Mouse (Mus musculus): Measurements from ENCODE around the gene Corin. TPM values are rescaled to one million over a fixed set of nuclear protein-coding genes. Genes with fewer than 3 reads are reported as not detected.

The Corin gene
- polyA plus RNA-seq, 1 experiment from 2014 or later = 3.6 TPM

DNA sequence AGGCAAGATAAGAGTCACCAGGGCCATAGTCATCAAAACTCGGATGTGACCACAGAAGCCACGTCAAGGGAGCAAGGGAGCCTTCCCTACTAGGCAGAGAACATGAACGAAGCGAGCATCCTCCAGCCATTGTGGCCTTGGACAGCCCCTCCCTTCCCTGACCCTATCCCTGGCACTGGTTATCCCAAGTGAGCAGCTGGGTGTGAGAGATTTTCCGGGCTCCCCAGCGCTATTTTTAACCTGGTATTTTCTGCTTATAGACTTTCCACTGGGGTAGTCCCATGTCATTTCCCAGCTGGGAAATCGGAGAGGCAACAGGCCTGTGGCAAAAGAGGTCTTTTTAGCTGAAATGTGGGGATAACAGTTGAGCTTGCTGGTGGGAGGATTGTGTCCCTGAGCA, 10.4 kb downstream of the Corin start:
- H3K36me3 ChIP-seq (replicated peaks; ENCODE audit: control insufficient read depth, insufficient read depth) = no peaks in the 10 kb centered on the region
- no peak overlapping the region for H3K4me3 ChIP-seq (replicated peaks; ENCODE audit: low read length)
- no peaks in the 10 kb centered on the region for H3K9me3 ChIP-seq (ENCODE audit: control insufficient read depth, low read length)
- no peaks in the 10 kb centered on the region for H3K4me1 ChIP-seq (replicated peaks; ENCODE audit: control insufficient read depth, insufficient read depth, low read length)
- no peak for DNase-seq (ENCODE audit: low spot score)
- H3K27me3 ChIP-seq (ENCODE audit: control insufficient read depth, insufficient read depth, low read length) = no peaks in the 10 kb centered on the region
- no peak overlapping the region for H3K9ac ChIP-seq
- ATAC-seq (ENCODE audit: low FRiP score) = no peak
- H3K4me2 ChIP-seq (replicated peaks) = no peak overlapping the region
- WGBS = 84% methylated on average over 7 of the region's 7 CpGs
- no peak overlapping the region for H3K27ac ChIP-seq

- no peaks in the 10 kb centered on the region for H3K4me1 ChIP-seq (replicated peaks; ENCODE audit: control insufficient read depth, insufficient read depth, low read length)
- H3K36me3 ChIP-seq (replicated peaks; ENCODE audit: control insufficient read depth, insufficient read depth) = no peaks in the 10 kb centered on the region
- no peaks in the 10 kb centered on the region for H3K27me3 ChIP-seq (ENCODE audit: control insufficient read depth, insufficient read depth, low read length)
- no peaks in the 10 kb centered on the region for H3K9me3 ChIP-seq (ENCODE audit: control insufficient read depth, low read length)
- H3K4me2 ChIP-seq (replicated peaks) = no peak overlapping the region
- ATAC-seq (ENCODE audit: low FRiP score) = no peak
- no peak for DNase-seq (ENCODE audit: low spot score)
- H3K4me3 ChIP-seq (replicated peaks; ENCODE audit: low read length) = no peak overlapping the region
- WGBS = 69% methylated on average over 2 of the region's 2 CpGs
- no peak overlapping the region for H3K9ac ChIP-seq
- no peak overlapping the region for H3K27ac ChIP-seq
These were observed 13.0 kb downstream of the Corin start for GRCm38 (mm10) chr5:72491232-72491631.

DNA sequence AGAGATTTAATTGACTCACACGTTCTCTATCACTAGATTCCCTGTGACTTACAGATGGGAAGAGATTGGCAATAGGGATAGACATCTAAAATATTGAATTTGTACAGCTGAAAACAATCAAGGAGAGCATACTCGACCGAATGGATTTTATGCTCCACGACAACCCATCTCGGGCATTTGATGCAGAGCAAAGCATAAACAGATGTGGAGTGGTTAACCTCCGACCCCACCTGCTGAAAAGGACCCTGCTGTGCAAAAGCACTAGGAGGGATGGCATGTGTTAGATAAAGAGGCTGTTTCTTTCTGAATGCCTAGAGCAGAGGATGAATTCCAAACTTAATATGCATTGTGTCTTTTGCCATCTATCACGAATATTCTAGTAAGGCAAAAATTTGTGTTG, 23.8 kb downstream of the Corin start:
- no peak overlapping the region for H3K9ac ChIP-seq
- ATAC-seq (ENCODE audit: low FRiP score) = no peak
- DNase-seq (ENCODE audit: low spot score) = no peak
- H3K9me3 ChIP-seq (ENCODE audit: control insufficient read depth, low read length) = no peaks in the 10 kb centered on the region
- no peaks in the 10 kb centered on the region for H3K27me3 ChIP-seq (ENCODE audit: control insufficient read depth, insufficient read depth, low read length)
- WGBS = 26% methylated on average over 7 of the region's 7 CpGs
- H3K36me3 ChIP-seq (replicated peaks; ENCODE audit: control insufficient read depth, insufficient read depth) = no peaks in the 10 kb centered on the region
- no peak overlapping the region for H3K4me3 ChIP-seq (replicated peaks; ENCODE audit: low read length)
- no peak overlapping the region for H3K4me2 ChIP-seq (replicated peaks)
- no peak overlapping the region for H3K27ac ChIP-seq
- no peaks in the 10 kb centered on the region for H3K4me1 ChIP-seq (replicated peaks; ENCODE audit: control insufficient read depth, insufficient read depth, low read length)

DNA sequence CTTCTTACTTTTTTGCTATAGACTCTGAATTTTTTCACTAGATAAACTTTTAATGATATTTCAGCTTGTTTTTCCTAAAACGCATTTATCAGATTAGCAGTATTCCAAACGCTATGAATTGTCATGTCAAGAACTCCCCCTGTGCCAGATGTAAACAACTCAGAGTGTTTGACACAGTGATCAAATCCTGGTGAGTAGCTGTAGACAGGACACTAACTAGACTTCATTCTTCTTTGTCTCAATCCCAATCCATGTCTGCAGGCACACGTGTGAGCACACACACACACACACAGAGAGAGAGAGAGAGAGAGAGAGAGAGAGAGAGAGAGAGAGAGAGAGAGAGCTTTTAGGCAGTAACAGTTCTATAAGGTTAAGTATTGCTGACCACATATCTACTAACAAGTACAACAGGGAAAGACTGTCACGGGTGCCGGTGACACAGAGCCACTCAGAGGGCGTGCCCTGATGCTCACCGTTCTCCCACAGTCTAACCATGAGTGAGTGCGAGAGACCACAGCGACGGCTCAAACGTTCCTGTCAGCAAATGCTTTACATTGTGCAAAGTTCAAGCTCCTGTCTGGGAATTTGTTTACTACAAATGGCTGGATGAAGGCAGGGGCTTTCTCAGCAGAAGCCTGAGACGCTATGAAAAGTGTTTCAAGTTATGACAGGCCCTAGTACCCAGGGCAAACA, 31.8 kb downstream of the Corin start:
- 72% methylated on average over 12 of the region's 12 CpGs for WGBS
- no peak for DNase-seq (ENCODE audit: low spot score)
- Histone ChIP-seq H3K27ac (no peak overlapping the region), H3K36me3 (replicated peaks; ENCODE audit: control insufficient read depth, insufficient read depth) (no peaks in the 10 kb centered on the region), H3K4me2 (replicated peaks) (no peak overlapping the region), H3K4me1 (replicated peaks; ENCODE audit: control insufficient read depth, insufficient read depth, low read length) (no peaks in the 10 kb centered on the region), H3K9ac (no peak overlapping the region), H3K27me3 (ENCODE audit: control insufficient read depth, insufficient read depth, low read length) (no peaks in the 10 kb centered on the region), H3K4me3 (replicated peaks; ENCODE audit: low read length) (no peak overlapping the region), H3K9me3 (ENCODE audit: control insufficient read depth, low read length) (no peaks in the 10 kb centered on the region)
- ATAC-seq (ENCODE audit: low FRiP score) = no peak

DNA sequence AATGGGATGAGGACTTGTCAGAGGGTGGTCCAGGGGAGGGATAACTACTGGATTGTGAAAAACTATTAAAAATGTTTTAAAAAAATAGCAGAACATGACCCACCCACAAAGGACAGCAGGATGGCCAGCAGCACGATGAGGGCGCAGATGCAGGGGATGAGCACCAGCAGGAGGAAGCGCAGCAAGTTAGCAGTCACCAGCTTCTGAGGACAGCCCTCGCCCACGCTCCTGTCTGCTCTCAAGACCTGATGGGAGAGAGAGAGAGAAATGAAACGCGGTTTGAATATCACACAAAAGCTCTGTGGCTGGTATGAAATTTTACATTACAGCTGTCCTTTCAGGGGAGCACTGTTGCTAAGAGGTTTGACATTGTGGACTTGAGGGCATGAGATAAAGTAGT, 32.5 kb downstream of the Corin start:
- 77% methylated on average over 7 of the region's 7 CpGs for WGBS
- no peaks in the 10 kb centered on the region for H3K4me1 ChIP-seq (replicated peaks; ENCODE audit: control insufficient read depth, insufficient read depth, low read length)
- H3K27me3 ChIP-seq (ENCODE audit: control insufficient read depth, insufficient read depth, low read length) = no peaks in the 10 kb centered on the region
- DNase-seq (ENCODE audit: low spot score) (no peak), ATAC-seq (ENCODE audit: low FRiP score) (no peak)
- H3K9ac ChIP-seq = no peak overlapping the region
- no peak overlapping the region for H3K4me2 ChIP-seq (replicated peaks)
- H3K9me3 ChIP-seq (ENCODE audit: control insufficient read depth, low read length) = no peaks in the 10 kb centered on the region
- no peak overlapping the region for H3K4me3 ChIP-seq (replicated peaks; ENCODE audit: low read length)
- no peak overlapping the region for H3K27ac ChIP-seq
- no peaks in the 10 kb centered on the region for H3K36me3 ChIP-seq (replicated peaks; ENCODE audit: control insufficient read depth, insufficient read depth)

- 67% methylated on average over 3 of the region's 3 CpGs for WGBS
- Histone ChIP-seq H3K4me2 (replicated peaks) (no peak overlapping the region), H3K27me3 (ENCODE audit: control insufficient read depth, insufficient read depth, low read length) (no peaks in the 10 kb centered on the region), H3K4me3 (replicated peaks; ENCODE audit: low read length) (no peak overlapping the region), H3K36me3 (replicated peaks; ENCODE audit: control insufficient read depth, insufficient read depth) (no peaks in the 10 kb centered on the region), H3K4me1 (replicated peaks; ENCODE audit: control insufficient read depth, insufficient read depth, low read length) (no peaks in the 10 kb centered on the region), H3K27ac (no peak overlapping the region), H3K9me3 (ENCODE audit: control insufficient read depth, low read length) (no peaks in the 10 kb centered on the region), H3K9ac (no peak overlapping the region)
- DNase-seq (ENCODE audit: low spot score) (no peak), ATAC-seq (ENCODE audit: low FRiP score) (no peak)
These were observed 39.3 kb downstream of the Corin start for GRCm38 (mm10) chr5:72464932-72465331.

DNA sequence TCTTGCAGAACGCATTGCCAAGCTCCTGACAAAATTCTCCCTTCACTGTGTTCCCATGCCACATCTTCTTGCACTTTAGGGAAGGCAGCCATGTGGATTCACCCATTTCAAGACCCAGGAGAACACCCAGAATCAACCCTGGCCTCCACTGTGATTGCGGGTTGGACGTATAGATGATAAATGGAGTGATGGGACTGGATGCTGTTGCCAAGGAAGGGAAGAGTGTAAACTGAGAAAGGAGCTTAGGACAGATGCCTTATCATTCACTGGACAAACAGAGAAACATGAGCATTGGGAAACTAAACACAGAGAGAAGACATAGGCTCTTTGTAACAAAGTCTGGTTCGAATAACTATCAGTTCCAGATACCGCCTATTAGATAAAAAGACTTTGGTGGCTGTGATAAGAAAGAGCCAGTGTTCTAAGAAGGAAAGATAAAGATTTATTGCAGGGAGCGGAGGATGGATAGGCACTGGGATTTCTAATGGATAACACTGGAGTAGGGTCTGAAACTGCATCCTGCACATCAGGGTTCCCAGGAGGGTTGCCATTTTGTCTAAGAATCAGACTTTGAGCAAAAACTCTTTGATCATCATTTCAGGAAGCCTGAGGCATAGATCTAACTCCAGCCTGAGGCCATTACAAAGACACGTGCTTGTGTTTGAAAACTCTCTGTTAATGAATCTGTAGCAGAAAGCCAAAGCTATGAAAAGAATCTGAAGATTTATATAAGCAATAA, 44.7 kb downstream of the Corin start:
- no peaks in the 10 kb centered on the region for H3K9me3 ChIP-seq (ENCODE audit: control insufficient read depth, low read length)
- no peak overlapping the region for H3K9ac ChIP-seq
- no peaks in the 10 kb centered on the region for H3K36me3 ChIP-seq (replicated peaks; ENCODE audit: control insufficient read depth, insufficient read depth)
- H3K27ac ChIP-seq = no peak overlapping the region
- 88% methylated on average over 7 of the region's 7 CpGs for WGBS
- no peak for DNase-seq (ENCODE audit: low spot score)
- no peaks in the 10 kb centered on the region for H3K27me3 ChIP-seq (ENCODE audit: control insufficient read depth, insufficient read depth, low read length)
- no peak overlapping the region for H3K4me2 ChIP-seq (replicated peaks)
- H3K4me1 ChIP-seq (replicated peaks; ENCODE audit: control insufficient read depth, insufficient read depth, low read length) = no peaks in the 10 kb centered on the region
- no peak overlapping the region for H3K4me3 ChIP-seq (replicated peaks; ENCODE audit: low read length)
- ATAC-seq (ENCODE audit: low FRiP score) = no peak

DNA sequence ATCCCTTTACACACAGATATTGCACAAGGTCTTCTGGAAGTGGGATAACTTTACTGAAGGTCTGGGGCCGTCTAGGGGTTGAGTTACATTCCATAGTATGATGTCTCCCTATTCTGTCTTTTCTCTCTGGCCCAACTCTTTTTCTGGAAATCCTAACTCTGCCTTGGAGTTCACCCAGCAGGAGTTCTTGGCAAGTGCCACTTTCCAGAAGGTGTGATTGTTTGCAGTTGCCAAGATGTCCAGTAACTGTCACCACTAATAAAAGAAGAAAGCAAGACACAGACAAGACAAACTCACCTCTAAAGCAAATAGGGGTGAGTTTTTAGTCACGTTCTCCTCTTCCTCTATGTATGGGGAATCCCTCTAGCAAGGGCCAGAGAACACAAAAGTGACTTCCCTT, 50.6 kb downstream of the Corin start:
- ATAC-seq (ENCODE audit: low FRiP score) = no peak
- WGBS = 51% methylated on average over 2 of the region's 2 CpGs
- H3K4me3 ChIP-seq (replicated peaks; ENCODE audit: low read length) = no peak overlapping the region
- no peaks in the 10 kb centered on the region for H3K36me3 ChIP-seq (replicated peaks; ENCODE audit: control insufficient read depth, insufficient read depth)
- H3K9me3 ChIP-seq (ENCODE audit: control insufficient read depth, low read length) = no peaks in the 10 kb centered on the region
- no peaks in the 10 kb centered on the region for H3K27me3 ChIP-seq (ENCODE audit: control insufficient read depth, insufficient read depth, low read length)
- no peak overlapping the region for H3K9ac ChIP-seq
- no peak overlapping the region for H3K4me2 ChIP-seq (replicated peaks)
- H3K4me1 ChIP-seq (replicated peaks; ENCODE audit: control insufficient read depth, insufficient read depth, low read length) = no peaks in the 10 kb centered on the region
- no peak for DNase-seq (ENCODE audit: low spot score)
- no peak overlapping the region for H3K27ac ChIP-seq

DNA sequence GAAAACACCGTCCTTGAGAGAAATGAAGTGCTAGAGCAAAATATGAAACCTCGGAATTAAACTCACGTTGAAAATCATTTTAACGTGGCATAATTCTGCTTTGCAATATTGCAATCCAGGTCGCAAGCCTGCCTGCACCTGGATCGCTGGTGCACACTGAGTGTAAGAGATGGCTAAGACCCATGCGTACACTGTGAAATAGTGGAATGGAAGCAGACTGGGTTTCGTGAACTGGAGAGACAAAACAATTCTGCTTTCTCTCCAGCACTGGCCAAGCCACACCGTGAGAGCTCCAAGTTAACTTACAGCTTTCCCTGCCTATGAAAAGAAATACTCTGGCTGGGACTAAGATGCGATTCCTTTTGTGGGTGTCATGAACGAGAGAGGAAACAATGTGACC, 51.1 kb downstream of the Corin start:
- Histone ChIP-seq H3K27ac (no peak overlapping the region), H3K4me2 (replicated peaks) (no peak overlapping the region), H3K9me3 (ENCODE audit: control insufficient read depth, low read length) (no peaks in the 10 kb centered on the region), H3K4me3 (replicated peaks; ENCODE audit: low read length) (no peak overlapping the region), H3K27me3 (ENCODE audit: control insufficient read depth, insufficient read depth, low read length) (no peaks in the 10 kb centered on the region), H3K9ac (no peak overlapping the region), H3K36me3 (replicated peaks; ENCODE audit: control insufficient read depth, insufficient read depth) (no peaks in the 10 kb centered on the region), H3K4me1 (replicated peaks; ENCODE audit: control insufficient read depth, insufficient read depth, low read length) (no peaks in the 10 kb centered on the region)
- DNase-seq (ENCODE audit: low spot score) (no peak), ATAC-seq (ENCODE audit: low FRiP score) (no peak)
- 73% methylated on average over 11 of the region's 11 CpGs for WGBS

All from hindbrain, embryonic 14.5 days (tissue).